ENCODE assay signal across 20 mouse cellular contexts in the genomic region with DNA sequence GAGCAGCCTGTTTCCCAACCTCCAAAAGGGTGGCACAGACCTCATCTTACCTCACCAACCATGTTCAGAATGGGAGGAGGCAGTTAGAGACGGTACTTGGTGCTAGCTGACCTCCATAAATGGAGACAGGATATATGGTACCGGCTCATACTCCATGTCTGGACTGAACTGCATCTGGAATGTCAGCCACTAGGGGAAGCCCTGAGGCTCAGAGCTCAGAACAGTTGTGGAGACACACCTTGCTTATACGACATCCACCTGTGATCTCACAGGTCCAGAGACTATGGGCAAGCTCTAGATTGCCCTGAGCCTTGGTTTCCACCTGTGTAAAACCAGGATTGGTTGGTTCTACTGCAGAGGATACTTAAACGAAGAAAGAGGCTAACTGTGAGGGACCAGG.
DNase-seq lines count a peak whose midpoint lies in the region; ATAC-seq and TF ChIP-seq lines count a peak whose summit lies in the region.
"Had no signal": no experiment of that assay in that cellular context is flagged by ENCODE, and none has a peak within 500 bp of the region (broad histone marks: within the 10 kb centered on the region; RNA-seq: fewer than 3 reads in every experiment).

No protein-coding gene starts in this region.

- 0 out of 2 replicates have a peak, but pooled peaks have one; percentile 17 for TF ChIP-seq CTCF in lung, adult 2 months (IDR thresholded peaks at IDR 0.05; ENCODE audit: insufficient read depth, low read length)
- peak; percentile 43; the same call in 1 of the 2 replicates for TF ChIP-seq CTCF in small intestine, adult 2 months (IDR thresholded peaks at IDR 0.05; ENCODE audit: extremely low read depth, insufficient read length, insufficient replicate concordance, low read depth, low read length)

- no peak overlapping the region for H3K4me2 ChIP-seq in intestine, embryonic 15.5 days (replicated peaks)
- no peak overlapping the region for H3K4me2 ChIP-seq in intestine, embryonic 16.5 days (ENCODE audit: low read depth, low read length)
- H3K4me2 ChIP-seq: forebrain, embryonic 12.5 days; kidney, embryonic 15.5 days; limb, embryonic 12.5 days; neural tube, embryonic 12.5 days; stomach, embryonic 15.5 days had no signal

- DNase-seq in lung, adult 2 months, result no peak
- no peak for DNase-seq in lung, postnatal 14 days
- peak; percentile 53 for DNase-seq in ZHBTc4 (ENCODE audit: low read depth, low spot score)
- DNase-seq in cerebellum, adult 9-11 months, result no peak
- DNase-seq: adrenal gland, postnatal 10 days; cerebellum, adult 9-10 months; gastrocnemius, postnatal 14 days; heart, postnatal 36 days; thymus, postnatal 14 days had no signal

- WGBS in intestine, embryonic 15.5 days, result 51% methylated on average over 4 of the region's 4 CpGs
- 58% methylated on average over 4 of the region's 4 CpGs for WGBS in intestine, embryonic 16.5 days
- 42% methylated on average over 4 of the region's 4 CpGs for WGBS in lung, adult 2 months
- 44% methylated on average over 4 of the region's 4 CpGs for WGBS in small intestine, adult 2 months

- peak; percentile 59; the same call in 1 of the 2 replicates for ATAC-seq in intestine, embryonic 15.5 days
- no peak; the same call in 1 of the 2 replicates for ATAC-seq in intestine, embryonic 16.5 days
- ATAC-seq: CD4-positive, CD25-positive, alpha-beta regulatory T cell, adult 4 months; hindbrain, embryonic 16.5 days had no signal

- H3K36me3 ChIP-seq in intestine, embryonic 15.5 days, result no peaks in the 10 kb centered on the region
- no peaks in the 10 kb centered on the region for H3K36me3 ChIP-seq in intestine, embryonic 16.5 days (ENCODE audit: control insufficient read depth, insufficient read depth, low read length)
- no peaks in the 10 kb centered on the region for H3K36me3 ChIP-seq in small intestine, adult 2 months (ENCODE audit: control insufficient read depth, insufficient read depth, low read length)
- H3K36me3 ChIP-seq: forebrain, embryonic 12.5 days; kidney, embryonic 15.5 days; limb, embryonic 12.5 days; neural tube, embryonic 12.5 days; stomach, embryonic 15.5 days had no signal

- peaks cover 17% of the 10 kb centered on the region for H3K27me3 ChIP-seq in intestine, embryonic 15.5 days (replicated peaks)
- no peaks in the 10 kb centered on the region; the same call in 1 of the 2 replicates for H3K27me3 ChIP-seq in intestine, embryonic 16.5 days (replicated peaks; ENCODE audit: control insufficient read depth, insufficient read depth, low read length)
- H3K27me3 ChIP-seq in small intestine, adult 2 months (ENCODE audit: control insufficient read depth, insufficient read depth, low read length), result no peaks in the 10 kb centered on the region
- H3K27me3 ChIP-seq: stomach, embryonic 15.5 days had no signal

- no peak for TF ChIP-seq POLR2A in lung, adult 2 months (IDR thresholded peaks at IDR 0.05; ENCODE audit: borderline replicate concordance, extremely low read depth, low read depth, low read length)
- TF ChIP-seq POLR2A in small intestine, adult 2 months (IDR thresholded peaks at IDR 0.05; ENCODE audit: low read depth, low read length), result no peak

- H3K4me3 ChIP-seq in intestine, embryonic 15.5 days (replicated peaks), result no peak overlapping the region
- no peak overlapping the region for H3K4me3 ChIP-seq in intestine, embryonic 16.5 days (ENCODE audit: low read length)
- H3K4me3 ChIP-seq in lung, adult 2 months (replicated peaks; ENCODE audit: extremely low read depth, low read depth, low read length), result no peak overlapping the region
- no peak overlapping the region for H3K4me3 ChIP-seq in small intestine, adult 2 months (ENCODE audit: low read depth, low read length)
- H3K4me3 ChIP-seq: forebrain, embryonic 12.5 days; kidney, embryonic 15.5 days; limb, embryonic 12.5 days; megakaryocyte, embryonic 14.5 days; neural tube, embryonic 12.5 days; stomach, embryonic 15.5 days had no signal

- H3K9me3 ChIP-seq in intestine, embryonic 15.5 days, result no peaks in the 10 kb centered on the region
- no peaks in the 10 kb centered on the region for H3K9me3 ChIP-seq in intestine, embryonic 16.5 days (ENCODE audit: control insufficient read depth, low read length)
- H3K9me3 ChIP-seq: forebrain, embryonic 12.5 days; kidney, embryonic 15.5 days; limb, embryonic 12.5 days; megakaryocyte, embryonic 14.5 days; neural tube, embryonic 12.5 days; stomach, embryonic 15.5 days had no signal

- peaks cover 38% of the 10 kb centered on the region for H3K4me1 ChIP-seq in intestine, embryonic 15.5 days (replicated peaks)
- peaks cover 20% of the 10 kb centered on the region for H3K4me1 ChIP-seq in intestine, embryonic 16.5 days (ENCODE audit: control insufficient read depth, insufficient read depth, low read length)
- H3K4me1 ChIP-seq in lung, adult 2 months (ENCODE audit: control insufficient read depth, insufficient read depth, low read length), result no peaks in the 10 kb centered on the region
- H3K4me1 ChIP-seq in small intestine, adult 2 months (ENCODE audit: control insufficient read depth, insufficient read depth, insufficient read length, low read length), result peaks cover 12% of the 10 kb centered on the region
- H3K4me1 ChIP-seq: forebrain, embryonic 12.5 days; neural tube, embryonic 12.5 days had no signal

- no peak overlapping the region for H3K9ac ChIP-seq in intestine, embryonic 15.5 days
- H3K9ac ChIP-seq in intestine, embryonic 16.5 days (ENCODE audit: low read depth, low read length), result no peak overlapping the region
- H3K9ac ChIP-seq: forebrain, embryonic 12.5 days; kidney, embryonic 15.5 days; limb, embryonic 12.5 days; neural tube, embryonic 12.5 days; stomach, embryonic 15.5 days had no signal

- H3K27ac ChIP-seq in intestine, embryonic 15.5 days, result no peak overlapping the region
- no peak overlapping the region for H3K27ac ChIP-seq in intestine, embryonic 16.5 days (ENCODE audit: low read length)
- H3K27ac ChIP-seq in small intestine, adult 2 months (ENCODE audit: insufficient read depth, low read depth, low read length), result no peak overlapping the region
- H3K27ac ChIP-seq: forebrain, embryonic 12.5 days; kidney, embryonic 15.5 days; limb, embryonic 12.5 days; neural tube, embryonic 12.5 days; stomach, embryonic 15.5 days had no signal
